Comparison of ENCODE assay signal across 8 mouse cellular contexts in the genomic region with DNA sequence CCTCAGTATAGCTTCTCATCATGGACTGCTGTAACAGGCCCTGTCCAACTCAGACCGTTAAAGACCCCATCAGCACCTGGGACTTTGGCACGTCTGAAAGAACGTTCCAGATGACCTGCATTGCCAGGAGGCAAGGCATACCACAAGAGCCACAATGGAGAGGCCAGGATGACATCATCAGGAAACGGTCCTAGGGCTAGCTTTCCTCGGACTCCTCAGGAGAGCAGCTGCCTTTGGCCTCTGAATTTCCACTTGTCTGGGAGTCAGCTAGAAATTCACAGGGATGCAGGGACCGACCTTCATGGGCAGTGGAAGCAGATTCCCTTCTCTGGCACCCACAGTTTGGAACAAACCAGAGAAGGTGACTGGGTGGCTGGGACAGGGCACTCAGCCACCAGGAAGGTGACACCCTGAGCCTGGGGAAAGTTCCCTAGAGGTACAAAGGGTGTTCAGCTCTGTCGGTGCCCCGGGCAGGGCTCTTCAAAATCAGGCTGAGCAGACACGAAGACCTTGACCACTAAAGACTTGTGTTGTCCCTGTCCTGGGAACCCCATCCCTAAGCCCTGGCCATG. TPM values are rescaled to one million over a fixed set of nuclear protein-coding genes. Genes with fewer than 3 reads are reported as not detected.
DNase-seq lines count a peak whose midpoint lies in the region; ATAC-seq and TF ChIP-seq lines count a peak whose summit lies in the region.
"Had no signal": no experiment of that assay in that cellular context is flagged by ENCODE, and none has a peak within 500 bp of the region (broad histone marks: within the 10 kb centered on the region; RNA-seq: fewer than 3 reads in every experiment).

No protein-coding gene starts in this region.

- no peak overlapping the region for H3K4me2 ChIP-seq in heart, embryonic 16.5 days (ENCODE audit: low read depth, low read length)
- H3K4me2 ChIP-seq in limb, embryonic 13.5 days (replicated peaks), result peak overlapping the region; percentile 48

- H3K36me3 ChIP-seq in E14TG2a.4 (ENCODE audit: insufficient read depth, low read length), result no peaks in the 10 kb centered on the region
- no peaks in the 10 kb centered on the region for H3K36me3 ChIP-seq in heart, embryonic 16.5 days (ENCODE audit: control insufficient read depth, insufficient read depth)
- no peaks in the 10 kb centered on the region for H3K36me3 ChIP-seq in limb, embryonic 13.5 days

- H3K4me3 ChIP-seq in E14TG2a.4 (replicated peaks; ENCODE audit: low read length), result peak overlapping the region; percentile 65
- H3K4me3 ChIP-seq in heart, embryonic 16.5 days (ENCODE audit: low read length), result no peak overlapping the region
- no peak overlapping the region for H3K4me3 ChIP-seq in limb, embryonic 13.5 days
- H3K4me3 ChIP-seq: megakaryocyte, embryonic 14.5 days had no signal

- peaks cover 53% of the 10 kb centered on the region for H3K4me1 ChIP-seq in E14TG2a.4 (replicated peaks; ENCODE audit: low read depth, low read length)
- H3K4me1 ChIP-seq in heart, embryonic 16.5 days (ENCODE audit: control insufficient read depth, insufficient read depth, low read length), result peaks cover 61% of the 10 kb centered on the region
- H3K4me1 ChIP-seq in limb, embryonic 13.5 days, result peaks cover 97% of the 10 kb centered on the region

- H3K27ac ChIP-seq in heart, embryonic 16.5 days (ENCODE audit: low read length), result peak overlapping the region; percentile 48; the same call in 1 of the 2 replicates
- H3K27ac ChIP-seq in limb, embryonic 13.5 days, result peak overlapping the region; percentile 91

- no peaks in the 10 kb centered on the region for H3K9me3 ChIP-seq in E14TG2a.4 (ENCODE audit: low read length)
- no peaks in the 10 kb centered on the region for H3K9me3 ChIP-seq in heart, embryonic 16.5 days (replicated peaks; ENCODE audit: control insufficient read depth, low read length)
- H3K9me3 ChIP-seq in limb, embryonic 13.5 days, result no peaks in the 10 kb centered on the region
- H3K9me3 ChIP-seq: megakaryocyte, embryonic 14.5 days had no signal

- WGBS in heart, embryonic 16.5 days, result 39% methylated on average over 9 of the region's 9 CpGs
- 32% methylated on average over 9 of the region's 9 CpGs for WGBS in limb, embryonic 13.5 days

- no peak overlapping the region for H3K9ac ChIP-seq in heart, embryonic 16.5 days (ENCODE audit: low read length)
- H3K9ac ChIP-seq in limb, embryonic 13.5 days, result peak overlapping the region; percentile 27

- DNase-seq in cerebellum, adult 11-12 months, result peak; percentile 79
- DNase-seq in urinary bladder, postnatal 4 days (ENCODE audit: low spot score in 2 of 2), result no peak
- DNase-seq in thymus, adult 18-20 months, result no peak

- no peak for TF ChIP-seq CTCF in E14TG2a.4 (conservative IDR thresholded peaks at IDR 0.05; ENCODE audit: low read length)

- peaks cover 9% of the 10 kb centered on the region for H3K27me3 ChIP-seq in E14TG2a.4 (ENCODE audit: insufficient read depth, low read length)
- H3K27me3 ChIP-seq in heart, embryonic 16.5 days (ENCODE audit: control insufficient read depth, insufficient read depth, low read length), result no peaks in the 10 kb centered on the region
- no peaks in the 10 kb centered on the region for H3K27me3 ChIP-seq in limb, embryonic 13.5 days

- ATAC-seq in heart, embryonic 16.5 days (replicated peaks; ENCODE audit: extremely low read depth, insufficient read depth, low FRiP score), result no peak
- no peak for ATAC-seq in limb, embryonic 13.5 days (ENCODE audit: low FRiP score, low read depth)
- no peak for ATAC-seq in CD4-positive, CD25-positive, alpha-beta regulatory T cell, adult 4 months

RNA-seq across cellular contexts. Expression of gene Tpcn1, which starts 21.7 kb away (rescaled TPM):
- 14.5 TPM in 2 replicates for polyA plus RNA-seq in heart, embryonic 16.5 days (2015; fragmentation: Nextera tagmentation; extraction: Ambion mirVana)
- 23.7 and 24.0 TPM in 2 replicates for polyA plus RNA-seq in limb, embryonic 13.5 days (2015; fragmentation: Nextera tagmentation; extraction: Ambion mirVana)
- 10 to 100 TPM; 14.7 to 17.4 TPM for polyA plus RNA-seq in CD4-positive, CD25-positive, alpha-beta regulatory T cell, adult 4 months (2017; shearing (Covaris generic))

RNA-seq across cellular contexts. Expression of gene Iqcd, which starts 22.0 kb away (rescaled TPM):
- polyA plus RNA-seq in heart, embryonic 16.5 days (2015; fragmentation: Nextera tagmentation; extraction: Ambion mirVana), result 0.36 and 0.42 TPM in 2 replicates
- polyA plus RNA-seq in limb, embryonic 13.5 days (2015; fragmentation: Nextera tagmentation; extraction: Ambion mirVana), result 0.68 and 0.69 TPM in 2 replicates
- 1 to 10 TPM in 1 of 2 experiments, under 1 TPM in 1; 0.40 to 1.1 TPM for polyA plus RNA-seq in CD4-positive, CD25-positive, alpha-beta regulatory T cell, adult 4 months (2017; shearing (Covaris generic))

RNA-seq across cellular contexts. Expression of gene Rita1, which starts 45.6 kb away (rescaled TPM):
- polyA plus RNA-seq in heart, embryonic 16.5 days (2015; fragmentation: Nextera tagmentation; extraction: Ambion mirVana), result 13.2 and 14.0 TPM in 2 replicates
- polyA plus RNA-seq in limb, embryonic 13.5 days (2015; fragmentation: Nextera tagmentation; extraction: Ambion mirVana), result 15.6 and 17.9 TPM in 2 replicates
- polyA plus RNA-seq in CD4-positive, CD25-positive, alpha-beta regulatory T cell, adult 4 months (2017; shearing (Covaris generic)), result 1 to 10 TPM; 2.2 to 6.3 TPM

RNA-seq across cellular contexts. Expression of gene Ddx54, which starts 45.8 kb away (rescaled TPM):
- 30.2 and 35.0 TPM in 2 replicates for polyA plus RNA-seq in heart, embryonic 16.5 days (2015; fragmentation: Nextera tagmentation; extraction: Ambion mirVana)
- polyA plus RNA-seq in limb, embryonic 13.5 days (2015; fragmentation: Nextera tagmentation; extraction: Ambion mirVana), result 46.5 and 47.2 TPM in 2 replicates
- 10 to 100 TPM; 14.4 to 18.6 TPM for polyA plus RNA-seq in CD4-positive, CD25-positive, alpha-beta regulatory T cell, adult 4 months (2017; shearing (Covaris generic))

RNA-seq across cellular contexts. Expression of gene Slc8b1, which starts 55.8 kb away (rescaled TPM):
- polyA plus RNA-seq in heart, embryonic 16.5 days (2015; fragmentation: Nextera tagmentation; extraction: Ambion mirVana), result 3.5 and 4.3 TPM in 2 replicates
- polyA plus RNA-seq in limb, embryonic 13.5 days (2015; fragmentation: Nextera tagmentation; extraction: Ambion mirVana), result 6.1 and 6.9 TPM in 2 replicates
- 10 to 100 TPM in 1 of 2 experiments, 1 to 10 TPM in 1; 6.4 to 11.7 TPM for polyA plus RNA-seq in CD4-positive, CD25-positive, alpha-beta regulatory T cell, adult 4 months (2017; shearing (Covaris generic))
